Mouse (Mus musculus) cerebellum, adult 2 months (tissue): ENCODE measurements around the gene Ints4.

Experiments used
- CTCF ChIP-seq: fragments of 200-500 bp; IDR thresholded peaks from 2 replicates; pipeline ENCODE4 v1.5.1; 2011; ENCODE audit warnings: low read depth, mild to moderate bottlenecking, control low read depth, low read length, moderate library complexity, borderline replicate concordance; ENCODE audit not compliant: insufficient read depth
- POLR2A ChIP-seq: fragments of 200-500 bp; IDR thresholded peaks from 2 replicates; pipeline ENCODE4 v1.6.1; 2011; ENCODE audit warnings: low read length, control low read depth, borderline replicate concordance; ENCODE audit not compliant: insufficient read depth

DNA sequence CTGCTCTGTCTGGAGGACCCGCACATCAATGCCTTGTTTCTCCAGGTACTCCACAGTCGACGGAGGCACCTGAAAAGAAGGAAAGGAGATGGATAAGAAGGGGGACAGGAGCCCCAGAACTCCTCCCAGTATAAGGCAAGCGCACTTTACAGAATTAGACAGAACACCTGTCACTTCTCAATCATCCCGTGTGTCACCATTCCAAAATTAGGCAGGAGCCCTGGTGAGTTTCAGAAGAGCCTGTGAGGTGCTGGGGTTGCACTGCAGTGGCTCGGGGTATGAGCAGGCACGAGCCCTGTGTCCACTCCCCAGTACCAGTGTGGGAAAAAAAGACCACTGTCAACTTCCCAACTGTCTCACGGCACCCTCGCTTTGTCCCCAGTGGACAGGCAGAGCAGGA is 69.9 kb downstream of the Ints4 start:
- no peak for TF ChIP-seq POLR2A
- TF ChIP-seq CTCF, result no peak
